In genomic region chr4:156059261-156059660, GRCm38 (mm10) we compare ENCODE assay signal across 11 mouse cellular contexts. TPM values are rescaled to one million over a fixed set of nuclear protein-coding genes. Genes with fewer than 3 reads are reported as not detected.
A peak's percentile ranks its signal among the peaks of the same experiment; 100 is the strongest.
DNase-seq lines count a peak whose midpoint lies in the region; ATAC-seq lines count a peak whose summit lies in the region.
"Had no signal": no experiment of that assay in that cellular context is flagged by ENCODE, and none has a peak within 500 bp of the region (broad histone marks: within the 10 kb centered on the region; RNA-seq: fewer than 3 reads in every experiment).

Ttll10 (minus strand) TSS chr4:156059414.

- intact Hi-C loops in heart, postnatal 10 days (cut with DNase I), result no loop called here

- H3K9me3 ChIP-seq in heart, embryonic 15.5 days (replicated peaks), result no peaks in the 10 kb centered on the region
- no peaks in the 10 kb centered on the region for H3K9me3 ChIP-seq in embryonic facial prominence, embryonic 15.5 days (replicated peaks)
- no peaks in the 10 kb centered on the region for H3K9me3 ChIP-seq in limb, embryonic 12.5 days
- H3K9me3 ChIP-seq in stomach, embryonic 14.5 days (ENCODE audit: control insufficient read depth, low read depth, low read length), result no peaks in the 10 kb centered on the region

- WGBS in heart, embryonic 15.5 days, result 36% methylated on average over 5 of the region's 5 CpGs
- WGBS in embryonic facial prominence, embryonic 15.5 days, result 36% methylated on average over 5 of the region's 5 CpGs
- 28% methylated on average over 5 of the region's 5 CpGs for WGBS in limb, embryonic 12.5 days
- 29% methylated on average over 5 of the region's 5 CpGs for WGBS in stomach, embryonic 14.5 days

- no peaks in the 10 kb centered on the region for H3K4me1 ChIP-seq in heart, embryonic 15.5 days (replicated peaks)
- peaks cover 11% of the 10 kb centered on the region for H3K4me1 ChIP-seq in embryonic facial prominence, embryonic 15.5 days
- H3K4me1 ChIP-seq in limb, embryonic 12.5 days (replicated peaks), result peaks cover 15% of the 10 kb centered on the region
- H3K4me1 ChIP-seq in stomach, embryonic 14.5 days (ENCODE audit: control insufficient read depth, insufficient read depth, low read length), result no peaks in the 10 kb centered on the region

- no peak for DNase-seq in heart, postnatal 10 days
- no peak for DNase-seq in cerebellum, postnatal 25 days
- DNase-seq: layer of hippocampus, postnatal 36 days had no signal

- peak within 1 kb of the TSS; percentile 12; the same call in 1 of the 2 replicates for H3K27ac ChIP-seq in heart, embryonic 15.5 days
- H3K27ac ChIP-seq in embryonic facial prominence, embryonic 15.5 days (replicated peaks), result peak within 1 kb of the TSS; percentile 95
- peak within 1 kb of the TSS; percentile 45; the same call in 1 of the 2 replicates for H3K27ac ChIP-seq in limb, embryonic 12.5 days
- peak within 1 kb of the TSS; percentile 96 for H3K27ac ChIP-seq in stomach, embryonic 14.5 days (ENCODE audit: low read length)

- 0 out of 2 replicates have a peak, but pooled peaks cover 2% of the 10 kb centered on the region for H3K27me3 ChIP-seq in heart, embryonic 15.5 days
- no peaks in the 10 kb centered on the region for H3K27me3 ChIP-seq in embryonic facial prominence, embryonic 15.5 days
- no peaks in the 10 kb centered on the region for H3K27me3 ChIP-seq in limb, embryonic 12.5 days
- H3K27me3 ChIP-seq in stomach, embryonic 14.5 days (ENCODE audit: control insufficient read depth, insufficient read depth, low read length), result no peaks in the 10 kb centered on the region

- peak within 1 kb of the TSS; percentile 26; the same call in 1 of the 2 replicates for H3K4me3 ChIP-seq in heart, embryonic 15.5 days
- H3K4me3 ChIP-seq in embryonic facial prominence, embryonic 15.5 days (replicated peaks), result peak within 1 kb of the TSS; percentile 41
- peak within 1 kb of the TSS; percentile 17 for H3K4me3 ChIP-seq in limb, embryonic 12.5 days (replicated peaks)
- peak within 1 kb of the TSS; percentile 37 for H3K4me3 ChIP-seq in stomach, embryonic 14.5 days (ENCODE audit: low read depth, low read length)

- H3K9ac ChIP-seq in heart, embryonic 15.5 days, result no peak within 1 kb of the TSS
- peak within 1 kb of the TSS; percentile 19; the same call in 1 of the 2 replicates for H3K9ac ChIP-seq in embryonic facial prominence, embryonic 15.5 days
- no peak within 1 kb of the TSS for H3K9ac ChIP-seq in limb, embryonic 12.5 days (replicated peaks)
- H3K9ac ChIP-seq in stomach, embryonic 14.5 days (replicated peaks; ENCODE audit: low read depth, low read length), result peak within 1 kb of the TSS; percentile 60

- no peaks in the 10 kb centered on the region for H3K36me3 ChIP-seq in heart, embryonic 15.5 days
- H3K36me3 ChIP-seq in embryonic facial prominence, embryonic 15.5 days, result no peaks in the 10 kb centered on the region
- H3K36me3 ChIP-seq in limb, embryonic 12.5 days, result no peaks in the 10 kb centered on the region
- no peaks in the 10 kb centered on the region for H3K36me3 ChIP-seq in stomach, embryonic 14.5 days (ENCODE audit: control insufficient read depth, insufficient read depth, low read length)

- ATAC-seq in heart, embryonic 15.5 days (replicated peaks; ENCODE audit: insufficient number of reproducible peaks, insufficient read depth, low FRiP score, low read depth), result peak; percentile 40; the same call in 1 of the 2 replicates
- ATAC-seq in embryonic facial prominence, embryonic 15.5 days (ENCODE audit: insufficient number of reproducible peaks, low FRiP score, low TSS enrichment, low read depth), result peak; percentile 71
- ATAC-seq in limb, embryonic 12.5 days (ENCODE audit: insufficient number of reproducible peaks, insufficient read depth, low FRiP score, low TSS enrichment, low read depth), result peak; percentile 71; the same call in 1 of the 2 replicates
- ATAC-seq in stomach, embryonic 14.5 days (ENCODE audit: insufficient number of reproducible peaks, insufficient read depth, low FRiP score, low read depth), result peak; percentile 81
- no peak for ATAC-seq in cerebellum, adult (ENCODE audit: insufficient number of reproducible peaks, low FRiP score, low TSS enrichment)
- no peak for ATAC-seq in CD4-positive, CD25-positive, alpha-beta regulatory T cell, adult 4 months

- H3K4me2 ChIP-seq in heart, embryonic 15.5 days, result no peak within 1 kb of the TSS; the same call in 1 of the 2 replicates
- peak within 1 kb of the TSS; percentile 36 for H3K4me2 ChIP-seq in embryonic facial prominence, embryonic 15.5 days (replicated peaks)
- peak within 1 kb of the TSS; percentile 8; the same call in 1 of the 2 replicates for H3K4me2 ChIP-seq in limb, embryonic 12.5 days
- peak within 1 kb of the TSS; percentile 42 for H3K4me2 ChIP-seq in stomach, embryonic 14.5 days (replicated peaks; ENCODE audit: low read depth, low read length)

RNA-seq across cellular contexts. Expression of gene Ttll10, which starts in this region (rescaled TPM):
- 0.59 and 1.1 TPM in 2 replicates for polyA plus RNA-seq in heart, embryonic 15.5 days (2015; fragmentation: Nextera tagmentation; extraction: Ambion mirVana)
- total RNA-seq in heart, postnatal 10 days (2021), result not detected
- polyA plus RNA-seq in embryonic facial prominence, embryonic 15.5 days (2015; fragmentation: Nextera tagmentation; extraction: Ambion mirVana), result 4.0 and 4.3 TPM in 2 replicates
- polyA plus RNA-seq in limb, embryonic 12.5 days (2016; fragmentation: Nextera tagmentation; extraction: Ambion mirVana), result 0.58 and 1.3 TPM in 2 replicates
- 6.0 and 6.2 TPM in 2 replicates for polyA plus RNA-seq in stomach, embryonic 14.5 days (2014; fragmentation: Nextera tagmentation; extraction: Ambion mirVana)
- polyA plus RNA-seq in CD4-positive, CD25-positive, alpha-beta regulatory T cell, adult 4 months (2017; shearing (Covaris generic)), result under 1 TPM; 0.35 to 0.81 TPM
- total RNA-seq: gastrocnemius, adult 18-20 months had no signal
- polyA plus RNA-seq: C2C12 had no signal

Comparison
In these comparisons a context has a peak if more than half of its experiments do, and no peak if none do; other contexts are left out.
1. ATAC-seq: peak in heart, embryonic 15.5 days (single experiment), embryonic facial prominence, embryonic 15.5 days (single experiment), limb, embryonic 12.5 days (single experiment) and stomach, embryonic 14.5 days (single experiment); none in cerebellum, adult (single experiment) and CD4-positive, CD25-positive, alpha-beta regulatory T cell, adult 4 months (single experiment).
2. H3K27ac ChIP-seq: peak in every context shown above with its lines; median percentile 96 in stomach, embryonic 14.5 days; 95 in embryonic facial prominence, embryonic 15.5 days; 45 in limb, embryonic 12.5 days; 12 in heart, embryonic 15.5 days.
3. H3K9ac ChIP-seq: peak in embryonic facial prominence, embryonic 15.5 days (single experiment) and stomach, embryonic 14.5 days (single experiment); none in heart, embryonic 15.5 days (single experiment) and limb, embryonic 12.5 days (single experiment).
4. Peak in every context shown above with its lines, with median percentiles within 50 percentile points of each other: H3K4me3 ChIP-seq.